Mouse (Mus musculus): Measurements from ENCODE around the gene Fmo6. TPM values are rescaled to one million over a fixed set of nuclear protein-coding genes. Genes with fewer than 3 reads are reported as not detected.

Fmo6 gene
- total RNA-seq, 2 experiments from 2014 or later, result not detected

Other genes starting within 250 kb of the Fmo6 start
- 117 and 134 TPM in 2 replicates for gene Prrc2c, start 197.0 kb downstream of the Fmo6 start, total RNA-seq (2015; ENCODE audit: low replicate concordance)
- gene Prrc2c, start 197.0 kb downstream of the Fmo6 start, total RNA-seq (2017; ENCODE audit: low replicate concordance), result 96.0 and 117 TPM in 2 replicates
- not detected in 2 replicates for gene Fmo4, start 123.5 kb downstream of the Fmo6 start, total RNA-seq (2015; ENCODE audit: low replicate concordance)
- gene Fmo4, start 123.5 kb downstream of the Fmo6 start, total RNA-seq (2017; ENCODE audit: low replicate concordance), result not detected in 2 replicates
- gene Fmo1, start 70.9 kb downstream of the Fmo6 start, total RNA-seq (2015; ENCODE audit: low replicate concordance), result 2.9 TPM in 1 of 2 replicates, not detected in the other
- gene Fmo1, start 70.9 kb downstream of the Fmo6 start, total RNA-seq (2017; ENCODE audit: low replicate concordance), result 1.3 TPM in 1 of 2 replicates, not detected in the other
- 2.2 TPM in 1 of 2 replicates, not detected in the other for gene Fmo2, start 38.8 kb downstream of the Fmo6 start, total RNA-seq (2015; ENCODE audit: low replicate concordance)
- 0.68 TPM in 1 of 2 replicates, not detected in the other for gene Fmo2, start 38.8 kb downstream of the Fmo6 start, total RNA-seq (2017; ENCODE audit: low replicate concordance)
- not detected in 2 replicates for gene Fmo3, start 47.0 kb upstream of the Fmo6 start, total RNA-seq (2015; ENCODE audit: low replicate concordance)
- not detected in 2 replicates for gene Fmo3, start 47.0 kb upstream of the Fmo6 start, total RNA-seq (2017; ENCODE audit: low replicate concordance)
- not detected in 2 replicates for gene Mroh9, start 148.2 kb upstream of the Fmo6 start, total RNA-seq (2015; ENCODE audit: low replicate concordance)
- gene Mroh9, start 148.2 kb upstream of the Fmo6 start, total RNA-seq (2017; ENCODE audit: low replicate concordance), result not detected in 2 replicates